Mouse (Mus musculus): ENCODE results near the gene Wbp1l.
"Not testable (repeated sequence)": the region's sequence is repeated elsewhere in the genome, so short reads cannot be mapped to it uniquely, and the experiment has no call there.

Gene Wbp1l

GRCm38 (mm10) chr19:46598720-46599252 is at the start of gene Wbp1l:
Gene Wbp1l (plus strand): TSS chr19:46599084.
- peak; percentile 96 for DNase-seq (ENCODE audit: low spot score)

GRCm38 (mm10) chr19:46550385-46550784 is 48.5 kb upstream of the Wbp1l start:
- no peak for DNase-seq (ENCODE audit: low spot score)

- DNase-seq (ENCODE audit: low spot score): no peak
Observed at GRCm38 (mm10) chr19:46552496-46552895, 46.4 kb upstream of the Wbp1l start.

- peak; percentile 74 for DNase-seq (ENCODE audit: low spot score)
Observed at GRCm38 (mm10) chr19:46553541-46553955, 45.3 kb upstream of the Wbp1l start.

- no peak for DNase-seq (ENCODE audit: low spot score)
Observed at GRCm38 (mm10) chr19:46558009-46558408, 40.9 kb upstream of the Wbp1l start.

- no peak for DNase-seq (ENCODE audit: low spot score)
Observed at GRCm38 (mm10) chr19:46558631-46559030, 40.3 kb upstream of the Wbp1l start.

- DNase-seq (ENCODE audit: low spot score): peak; percentile 54
Observed at GRCm38 (mm10) chr19:46562132-46562531, 36.8 kb upstream of the Wbp1l start.

GRCm38 (mm10) chr19:46562581-46563515 is 36.0 kb upstream of the Wbp1l start:
- no peak for DNase-seq (ENCODE audit: low spot score)

- DNase-seq (ENCODE audit: low spot score): no peak
Observed at GRCm38 (mm10) chr19:46563603-46564002, 35.3 kb upstream of the Wbp1l start.

GRCm38 (mm10) chr19:46564043-46564462 is 34.8 kb upstream of the Wbp1l start:
- no peak for DNase-seq (ENCODE audit: low spot score)

GRCm38 (mm10) chr19:46571211-46571877 is 27.5 kb upstream of the Wbp1l start:
- not testable (repeated sequence) for DNase-seq (ENCODE audit: low spot score)

GRCm38 (mm10) chr19:46571878-46572244 is 27.0 kb upstream of the Wbp1l start:
- no peak for DNase-seq (ENCODE audit: low spot score)

- DNase-seq (ENCODE audit: low spot score): no peak
Observed at GRCm38 (mm10) chr19:46572548-46572947, 26.3 kb upstream of the Wbp1l start.

GRCm38 (mm10) chr19:46572951-46573937 is 25.6 kb upstream of the Wbp1l start, which contains the start of the genes Arl3 and Sfxn2:
Gene Arl3 (minus strand): TSS chr19:46573198.
Gene Sfxn2 (plus strand): TSS chr19:46573365.
- DNase-seq (ENCODE audit: low spot score): peak; percentile 96

- DNase-seq (ENCODE audit: low spot score): no peak
Observed at GRCm38 (mm10) chr19:46573990-46574389, 24.9 kb upstream of the Wbp1l start.

- no peak for DNase-seq (ENCODE audit: low spot score)
Observed at GRCm38 (mm10) chr19:46575196-46575595, 23.7 kb upstream of the Wbp1l start.

- peak; percentile 77 for DNase-seq (ENCODE audit: low spot score)
Observed at GRCm38 (mm10) chr19:46587823-46588508, 10.9 kb upstream of the Wbp1l start.

GRCm38 (mm10) chr19:46591575-46591974 is 7.3 kb upstream of the Wbp1l start:
- DNase-seq (ENCODE audit: low spot score): no peak

- DNase-seq (ENCODE audit: low spot score): no peak
Observed at GRCm38 (mm10) chr19:46592751-46593439, 6.0 kb upstream of the Wbp1l start.

GRCm38 (mm10) chr19:46598187-46598586 is 697 bp upstream of the Wbp1l start:
- DNase-seq (ENCODE audit: low spot score): no peak

Data from c-Kit-positive CD71-positive TER-119-positive erythroid progenitor cells, embryonic 14.5 days (primary cell).